Mouse (Mus musculus) stomach, embryonic 15.5 days (tissue): ENCODE measurements around the gene Slc17a8. TPM values are rescaled to one million over a fixed set of nuclear protein-coding genes. Genes with fewer than 3 reads are reported as not detected.
"Not testable (repeated sequence)": the region's sequence is repeated elsewhere in the genome, so short reads cannot be mapped to it uniquely, and the experiment has no call there.

Source experiments
- ATAC-seq: fragments of 200-750 bp; cut with Nextera tagmentation; 2 replicates; pipeline ENCODE4 v1.8.0; 2017; ENCODE audit warnings: low read depth, moderate number of reproducible peaks, moderate TSS enrichment; ENCODE audit not compliant: insufficient read depth, low FRiP score
- H3K27ac ChIP-seq: fragments of 300-500 bp; sonication (generic); 2 replicates; pipeline ENCODE4 v1.5.1; 2015; ENCODE audit warnings: mild to moderate bottlenecking, inconsistent platforms
- H3K27me3 ChIP-seq: fragments of 300-500 bp; sonication (generic); replicated peaks from 2 replicates; pipeline ENCODE4 v1.6.1; 2015; ENCODE audit warnings: inconsistent platforms
- H3K36me3 ChIP-seq: fragments of 300-500 bp; sonication (generic); 2 replicates; pipeline ENCODE4 v1.6.1; 2015; ENCODE audit warnings: inconsistent platforms
- H3K4me1 ChIP-seq: fragments of 300-500 bp; sonication (generic); 2 replicates; pipeline ENCODE4 v1.6.1; 2015; ENCODE audit warnings: inconsistent platforms
- H3K4me2 ChIP-seq: fragments of 300-500 bp; sonication (generic); 2 replicates; pipeline ENCODE4 v1.6.1; 2015; ENCODE audit warnings: mild to moderate bottlenecking, inconsistent platforms
- H3K4me3 ChIP-seq: fragments of 300-500 bp; sonication (generic); replicated peaks from 2 replicates; pipeline ENCODE4 v1.5.1; 2015; ENCODE audit warnings: inconsistent platforms
- H3K9ac ChIP-seq: fragments of 300-500 bp; sonication (generic); 2 replicates; pipeline ENCODE4 v1.6.1; 2015; ENCODE audit warnings: inconsistent platforms
- H3K9me3 ChIP-seq: fragments of 300-500 bp; sonication (generic); 2 replicates; pipeline ENCODE4 v1.6.1; 2016; ENCODE audit warnings: inconsistent platforms
- WGBS: fragments of 180-500 bp; shearing (Covaris S2); methylation state at CpG from one replicate; pipeline ENCODE4 v1.1.7; 2015; 5-methylcytosine and 5-hydroxymethylcytosine counted together
- polyA plus RNA-seq: library from polyadenylated mRNA; unstranded; fragments of >200 nt; fragmentation: Nextera tagmentation; extraction: Ambion mirVana; gene quantifications from 2 replicates; pipeline ENCODE4 v1.2.1, GENCODE M21; 2015

The Slc17a8 gene
- polyA plus RNA-seq, 1 experiment from 2014 or later = not detected

DNA sequence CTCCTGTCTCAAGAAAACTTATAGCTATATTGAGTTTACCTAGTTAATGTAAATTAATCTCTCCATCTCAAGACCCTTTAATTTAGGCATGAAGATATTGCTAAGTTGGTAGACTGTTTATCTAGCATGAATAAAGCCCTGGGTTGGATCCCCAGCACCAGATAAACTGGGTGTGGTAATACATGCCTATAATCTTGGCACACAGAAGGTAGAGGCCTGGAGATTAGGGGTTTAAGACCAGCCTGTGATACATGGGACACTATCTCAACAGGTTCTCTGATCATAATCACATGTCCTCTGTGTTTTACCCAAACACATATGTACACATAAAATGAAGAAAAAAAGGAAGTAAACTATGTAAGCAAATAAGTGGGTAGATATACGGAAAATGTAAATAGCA is 32.3 kb downstream of the Slc17a8 start:
- no peak overlapping the region for H3K9ac ChIP-seq
- no peaks in the 10 kb centered on the region for H3K9me3 ChIP-seq
- H3K36me3 ChIP-seq = no peaks in the 10 kb centered on the region
- no peak for ATAC-seq
- no peaks in the 10 kb centered on the region for H3K27me3 ChIP-seq
- H3K27ac ChIP-seq = no peak overlapping the region
- H3K4me2 ChIP-seq = no peak overlapping the region
- WGBS = 79% methylated on average over 1 of the region's 1 CpGs
- no peaks in the 10 kb centered on the region for H3K4me1 ChIP-seq
- H3K4me3 ChIP-seq = no peak overlapping the region

DNA sequence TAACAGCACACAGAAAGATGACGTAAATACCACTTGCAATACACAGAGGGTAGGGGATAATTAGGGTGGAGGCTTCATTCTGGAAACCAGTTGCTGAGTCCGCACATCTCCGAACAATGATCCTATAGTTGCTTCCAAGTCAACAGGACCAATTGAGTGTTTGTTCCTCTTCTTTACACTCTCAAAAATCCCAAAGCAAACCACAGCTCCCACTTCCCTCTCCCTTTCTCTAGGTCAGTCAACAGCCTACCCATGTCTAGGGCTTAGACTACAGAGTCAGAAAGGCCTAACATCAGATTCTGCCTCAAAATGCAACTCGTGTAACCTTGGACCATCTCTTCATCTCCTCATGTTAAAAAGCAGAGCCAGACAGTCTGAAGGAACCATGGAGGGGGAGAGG is 36.3 kb downstream of the Slc17a8 start:
- no peaks in the 10 kb centered on the region for H3K36me3 ChIP-seq
- H3K9me3 ChIP-seq = no peaks in the 10 kb centered on the region
- no peak overlapping the region for H3K4me2 ChIP-seq
- H3K27ac ChIP-seq = no peak overlapping the region
- WGBS = 85% methylated on average over 4 of the region's 4 CpGs
- ATAC-seq = no peak
- H3K4me3 ChIP-seq = no peak overlapping the region
- no peaks in the 10 kb centered on the region for H3K27me3 ChIP-seq
- no peaks in the 10 kb centered on the region for H3K4me1 ChIP-seq
- H3K9ac ChIP-seq = no peak overlapping the region

GRCm38 (mm10) chr10:89578801-89579200 is 42.3 kb downstream of the Slc17a8 start:
- Histone ChIP-seq H3K4me3 (no peak overlapping the region), H3K4me1 (no peaks in the 10 kb centered on the region), H3K9ac (no peak overlapping the region), H3K27ac (no peak overlapping the region), H3K4me2 (no peak overlapping the region), H3K9me3 (no peaks in the 10 kb centered on the region), H3K27me3 (no peaks in the 10 kb centered on the region), H3K36me3 (no peaks in the 10 kb centered on the region)
- no peak for ATAC-seq
- 84% methylated on average over 4 of the region's 4 CpGs for WGBS

- H3K27ac ChIP-seq = no peak overlapping the region
- H3K27me3 ChIP-seq = no peaks in the 10 kb centered on the region
- no peak for ATAC-seq
- H3K9ac ChIP-seq = no peak overlapping the region
- no peaks in the 10 kb centered on the region for H3K9me3 ChIP-seq
- 60% methylated on average over 3 of the region's 3 CpGs for WGBS
- H3K36me3 ChIP-seq = no peaks in the 10 kb centered on the region
- H3K4me1 ChIP-seq = no peaks in the 10 kb centered on the region
- H3K4me2 ChIP-seq = no peak overlapping the region
- no peak overlapping the region for H3K4me3 ChIP-seq
Measured at GRCm38 (mm10) chr10:89577666-89578065, 43.4 kb downstream of the Slc17a8 start.

- Histone ChIP-seq H3K36me3 (no peaks in the 10 kb centered on the region), H3K4me2 (no peak overlapping the region), H3K4me3 (no peak overlapping the region), H3K27me3 (no peaks in the 10 kb centered on the region), H3K9ac (no peak overlapping the region), H3K9me3 (no peaks in the 10 kb centered on the region), H3K4me1 (no peaks in the 10 kb centered on the region), H3K27ac (no peak overlapping the region)
- 57% methylated on average over 3 of the region's 3 CpGs for WGBS
- ATAC-seq = no peak; the same call in 1 of the 2 replicates
Measured at GRCm38 (mm10) chr10:89573421-89573820, 47.6 kb downstream of the Slc17a8 start.

DNA sequence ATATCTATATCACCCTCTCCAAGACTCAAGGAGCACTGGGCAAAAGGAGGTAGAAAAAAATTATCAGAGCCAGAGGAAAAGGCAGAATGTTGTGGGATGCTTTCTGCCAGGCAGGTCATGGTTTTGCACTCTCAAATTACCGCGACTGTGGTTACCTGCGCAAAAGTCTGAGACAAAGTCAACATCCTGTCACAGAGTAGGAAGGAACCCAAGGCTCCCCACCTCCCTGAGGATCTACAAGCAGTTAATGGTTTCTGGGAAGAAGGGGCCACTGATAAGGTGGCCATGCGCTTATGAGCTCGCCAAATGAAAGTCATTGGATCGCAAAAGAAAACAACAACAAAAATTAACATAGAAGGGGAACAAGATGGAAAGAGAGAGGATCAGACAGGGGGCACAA is 48.1 kb downstream of the Slc17a8 start:
- no peaks in the 10 kb centered on the region for H3K4me1 ChIP-seq
- H3K9me3 ChIP-seq = no peaks in the 10 kb centered on the region
- no peaks in the 10 kb centered on the region for H3K36me3 ChIP-seq
- H3K4me2 ChIP-seq = no peak overlapping the region
- H3K4me3 ChIP-seq = no peak overlapping the region
- H3K9ac ChIP-seq = no peak overlapping the region
- no peaks in the 10 kb centered on the region for H3K27me3 ChIP-seq
- WGBS = 74% methylated on average over 6 of the region's 6 CpGs
- ATAC-seq = no peak
- no peak overlapping the region for H3K27ac ChIP-seq

DNA sequence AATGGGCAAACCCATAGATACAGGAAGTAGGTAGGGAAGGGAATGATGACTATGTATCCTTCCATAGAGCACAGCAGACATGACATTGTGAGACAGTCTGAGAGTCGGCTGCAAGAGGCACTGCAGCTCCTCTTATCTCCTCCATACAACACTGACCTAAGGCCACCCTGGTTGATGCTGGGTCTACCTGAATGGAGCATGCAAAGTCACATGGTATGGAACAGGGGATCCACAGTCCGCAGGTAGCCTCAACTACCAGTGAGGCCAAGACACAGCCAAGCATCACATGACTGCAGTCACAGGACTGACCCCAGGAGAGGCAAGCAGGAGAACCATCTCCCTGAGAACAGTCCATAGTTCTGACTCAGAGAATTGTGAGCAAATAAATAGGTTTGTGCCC is 53.7 kb downstream of the Slc17a8 start:
- Histone ChIP-seq H3K9me3 (no peaks in the 10 kb centered on the region), H3K27ac (no peak overlapping the region), H3K9ac (no peak overlapping the region), H3K27me3 (no peaks in the 10 kb centered on the region), H3K4me3 (no peak overlapping the region), H3K4me1 (no peaks in the 10 kb centered on the region), H3K4me2 (no peak overlapping the region), H3K36me3 (no peaks in the 10 kb centered on the region)
- 84% methylated on average over 2 of the region's 2 CpGs for WGBS
- no peak for ATAC-seq

DNA sequence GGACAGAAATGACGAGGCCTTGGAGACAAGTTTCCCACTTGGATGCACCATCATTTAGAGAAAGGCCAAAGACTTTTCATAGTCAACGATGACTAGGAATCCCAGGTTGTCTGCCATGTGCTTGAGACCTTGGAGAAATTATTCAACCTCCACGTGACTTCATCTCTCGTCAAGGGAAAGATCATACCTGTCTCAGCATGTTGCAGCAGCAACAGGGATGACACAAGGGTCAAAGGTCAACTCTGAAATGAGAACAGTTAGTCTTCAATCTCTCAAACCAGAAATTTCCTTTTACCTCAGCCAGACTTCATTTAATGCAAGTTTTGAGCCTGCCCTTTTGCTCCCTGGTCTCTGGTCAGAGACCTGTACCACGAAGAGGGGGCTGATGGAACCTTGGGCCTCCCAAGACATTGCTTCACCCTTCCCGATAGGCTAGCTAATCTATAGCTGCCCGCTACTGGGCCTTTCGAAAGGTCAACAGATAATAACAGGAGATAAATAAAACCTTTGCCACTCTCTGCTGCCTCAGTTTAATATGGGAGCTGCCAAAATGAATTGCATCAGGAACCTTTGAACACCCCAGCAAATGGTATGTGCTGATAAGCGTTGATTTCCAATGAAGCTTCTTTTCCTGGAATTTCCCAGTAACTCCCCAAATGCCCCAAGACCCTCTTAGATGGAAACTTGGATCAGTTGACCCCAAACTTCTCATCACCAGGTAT is 55.6 kb downstream of the Slc17a8 start:
- no peak for ATAC-seq
- WGBS = 84% methylated on average over 9 of the region's 9 CpGs

DNA sequence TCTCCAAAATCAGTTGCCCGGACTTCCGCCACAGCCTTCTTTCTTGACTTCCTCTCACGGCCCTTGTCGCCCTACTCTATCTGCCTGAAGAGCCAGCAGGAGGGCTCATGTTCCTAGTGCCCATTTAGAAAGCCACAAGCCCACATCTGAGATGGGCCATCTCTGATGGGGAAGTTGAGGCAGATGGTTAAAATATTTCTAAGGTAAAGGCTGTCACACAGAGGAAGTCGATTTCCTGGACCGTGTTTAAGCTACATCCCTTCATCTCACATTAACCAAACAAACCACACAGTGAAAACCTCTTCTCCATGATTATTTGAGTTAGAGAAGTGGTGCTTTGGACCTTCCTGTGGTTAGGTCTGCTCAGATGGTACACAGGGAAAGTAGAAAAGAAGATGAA is 58.9 kb downstream of the Slc17a8 start:
- H3K9ac ChIP-seq = no peak overlapping the region
- no peak for ATAC-seq
- H3K4me3 ChIP-seq = no peak overlapping the region
- no peaks in the 10 kb centered on the region for H3K36me3 ChIP-seq
- no peak overlapping the region for H3K27ac ChIP-seq
- WGBS = 73% methylated on average over 6 of the region's 6 CpGs
- H3K4me1 ChIP-seq = no peaks in the 10 kb centered on the region
- H3K9me3 ChIP-seq = no peaks in the 10 kb centered on the region
- H3K4me2 ChIP-seq = no peak overlapping the region
- H3K27me3 ChIP-seq = no peaks in the 10 kb centered on the region

More for the DNA sequence above, 55.6 kb downstream of the Slc17a8 start:
- no peaks in the 10 kb centered on the region for H3K27me3 ChIP-seq
- no peaks in the 10 kb centered on the region for H3K36me3 ChIP-seq
- H3K9ac ChIP-seq = no peak overlapping the region
- H3K9me3 ChIP-seq = no peaks in the 10 kb centered on the region
- no peak overlapping the region for H3K4me3 ChIP-seq
- H3K4me2 ChIP-seq = no peak overlapping the region
- no peaks in the 10 kb centered on the region for H3K4me1 ChIP-seq
- H3K27ac ChIP-seq = no peak overlapping the region

GRCm38 (mm10) chr10:89559351-89559750 is 61.7 kb downstream of the Slc17a8 start:
- no peak overlapping the region for H3K4me3 ChIP-seq
- no peak for ATAC-seq

DNA sequence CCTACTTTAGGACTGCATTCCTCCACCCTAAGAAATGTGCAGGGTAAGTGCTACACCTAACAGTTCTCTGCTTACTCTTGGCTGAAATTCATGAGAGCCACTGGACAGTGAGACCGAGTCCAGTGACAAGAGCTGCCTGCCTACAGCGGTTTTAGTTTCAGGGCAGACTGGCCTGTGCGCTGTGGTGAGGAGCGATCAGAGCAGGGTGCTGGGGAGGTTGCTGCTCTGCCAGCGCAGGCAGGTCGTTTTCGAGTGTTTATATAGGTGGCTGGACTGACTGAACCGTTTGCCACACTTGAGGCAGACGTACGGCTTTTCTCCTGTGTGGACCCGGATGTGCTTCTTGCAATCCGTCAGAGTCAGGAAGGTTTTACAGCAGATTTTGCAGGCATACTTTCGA is 66.2 kb downstream of the Slc17a8 start:
- ATAC-seq, H3K4me2 ChIP-seq, H3K27me3 ChIP-seq, H3K36me3 ChIP-seq, H3K4me3 ChIP-seq, H3K4me1 ChIP-seq, H3K9ac ChIP-seq, H3K27ac ChIP-seq, H3K9me3 ChIP-seq: not testable (repeated sequence)
- WGBS = 63% methylated on average over 13 of the region's 13 CpGs

More at GRCm38 (mm10) chr10:89559351-89559750, 61.7 kb downstream of the Slc17a8 start:
- no peaks in the 10 kb centered on the region for H3K9me3 ChIP-seq
- H3K4me1 ChIP-seq = no peaks in the 10 kb centered on the region
- H3K27ac ChIP-seq = no peak overlapping the region
- WGBS = 43% methylated on average over 3 of the region's 3 CpGs
- H3K36me3 ChIP-seq = no peaks in the 10 kb centered on the region
- no peaks in the 10 kb centered on the region for H3K27me3 ChIP-seq
- H3K4me2 ChIP-seq = no peak overlapping the region
- no peak overlapping the region for H3K9ac ChIP-seq

- WGBS = 88% methylated on average over 7 of the region's 7 CpGs
- H3K36me3 ChIP-seq, ATAC-seq, H3K9me3 ChIP-seq, H3K27ac ChIP-seq, H3K4me3 ChIP-seq, H3K4me2 ChIP-seq, H3K9ac ChIP-seq, H3K27me3 ChIP-seq, H3K4me1 ChIP-seq: not testable (repeated sequence)
Measured at GRCm38 (mm10) chr10:89553855-89554254, 67.2 kb downstream of the Slc17a8 start.

- no peak overlapping the region for H3K9ac ChIP-seq
- H3K4me1 ChIP-seq = no peaks in the 10 kb centered on the region; the same call in 1 of the 2 replicates
- H3K4me3 ChIP-seq = no peak overlapping the region
- H3K9me3 ChIP-seq = no peaks in the 10 kb centered on the region
- 75% methylated on average over 5 of the region's 5 CpGs for WGBS
- no peaks in the 10 kb centered on the region for H3K36me3 ChIP-seq
- H3K4me2 ChIP-seq = no peak overlapping the region
- no peak for ATAC-seq
- no peak overlapping the region for H3K27ac ChIP-seq
- no peaks in the 10 kb centered on the region for H3K27me3 ChIP-seq
Measured at GRCm38 (mm10) chr10:89553015-89553414, 68.0 kb downstream of the Slc17a8 start.
